Mouse (Mus musculus) gastrocnemius, adult 18-20 months (tissue): ENCODE results near the gene Bcl2l1. TPM values are rescaled to one million over a fixed set of nuclear protein-coding genes. Genes with fewer than 3 reads are reported as not detected.
A peak's percentile ranks its signal among the peaks of the same experiment; 100 is the strongest.

Source experiments
- DNase-seq: peaks from one replicate; pipeline ENCODE4 v3.0.0; 2021; ENCODE audit warnings: low spot score
- total RNA-seq, 2 experiments: library from RNA; stranded (reverse); gene quantifications; 2 replicates each; pipeline ENCODE4 v1.2.3; 2021

The Bcl2l1 gene
- total RNA-seq, 2 experiments from 2014 or later: 20.6 to 30.6 TPM

GRCm38 (mm10) chr2:152825168-152825697, 6.3 kb downstream of the Bcl2l1 start:
- no peak for DNase-seq

- DNase-seq: no peak
These were observed 6.9 kb downstream of the Bcl2l1 start for GRCm38 (mm10) chr2:152824438-152825167.

GRCm38 (mm10) chr2:152823770-152824169, 7.8 kb downstream of the Bcl2l1 start:
- DNase-seq: no peak

GRCm38 (mm10) chr2:152821566-152821965, 10.0 kb downstream of the Bcl2l1 start:
- no peak for DNase-seq

- peak; percentile 56 for DNase-seq
These were observed 10.5 kb downstream of the Bcl2l1 start for GRCm38 (mm10) chr2:152821023-152821422.

GRCm38 (mm10) chr2:152820369-152820768, 11.2 kb downstream of the Bcl2l1 start:
- DNase-seq: peak; percentile 71

GRCm38 (mm10) chr2:152819926-152820325, 11.6 kb downstream of the Bcl2l1 start:
- peak; percentile 45 for DNase-seq

- no peak for DNase-seq
These were observed 12.4 kb downstream of the Bcl2l1 start for GRCm38 (mm10) chr2:152819097-152819624.

- DNase-seq: no peak
These were observed 12.8 kb downstream of the Bcl2l1 start for GRCm38 (mm10) chr2:152818679-152819078.

- no peak for DNase-seq
These were observed 13.8 kb downstream of the Bcl2l1 start for GRCm38 (mm10) chr2:152817596-152818291.

- DNase-seq: no peak
These were observed 14.7 kb downstream of the Bcl2l1 start for GRCm38 (mm10) chr2:152816657-152817348.

GRCm38 (mm10) chr2:152815879-152816656, 15.5 kb downstream of the Bcl2l1 start:
- DNase-seq: peak; percentile 47

- no peak for DNase-seq
These were observed 17.2 kb downstream of the Bcl2l1 start for GRCm38 (mm10) chr2:152814213-152814874.

GRCm38 (mm10) chr2:152813232-152813631, 18.3 kb downstream of the Bcl2l1 start:
- DNase-seq: no peak

- DNase-seq: no peak
These were observed 20.0 kb downstream of the Bcl2l1 start for GRCm38 (mm10) chr2:152811336-152812165.

- no peak for DNase-seq
These were observed 21.2 kb downstream of the Bcl2l1 start for GRCm38 (mm10) chr2:152810158-152810941.

- DNase-seq: no peak
These were observed 23.4 kb downstream of the Bcl2l1 start for GRCm38 (mm10) chr2:152808178-152808577.

GRCm38 (mm10) chr2:152806037-152806436, 25.5 kb downstream of the Bcl2l1 start:
- DNase-seq: peak; percentile 68

GRCm38 (mm10) chr2:152805111-152805490, 26.4 kb downstream of the Bcl2l1 start:
- no peak for DNase-seq
